Mouse (Mus musculus) neural tube, embryonic 14.5 days (tissue): ENCODE results near the gene Tmf1. TPM values are rescaled to one million over a fixed set of nuclear protein-coding genes. Genes with fewer than 3 reads are reported as not detected.
A peak's percentile ranks its signal among the peaks of the same experiment; 100 is the strongest.

Experiments
- ATAC-seq: fragments of 200-750 bp; cut with Nextera tagmentation; 2 replicates; pipeline ENCODE4 v1.8.0; 2017; ENCODE audit warnings: low read depth, mild to moderate bottlenecking, moderate TSS enrichment, moderate library complexity
- H3K27ac ChIP-seq: fragments of 300-500 bp; sonication (generic); 2 replicates; pipeline ENCODE4 v1.5.1; 2014; ENCODE audit warnings: low read depth, mild to moderate bottlenecking, control low read depth, low read length, moderate library complexity, mixed read lengths
- H3K27me3 ChIP-seq: fragments of 300-500 bp; sonication (generic); 2 replicates; pipeline ENCODE4 v1.6.1; 2014; ENCODE audit warnings: low read length; ENCODE audit not compliant: control insufficient read depth, insufficient read depth
- H3K36me3 ChIP-seq: fragments of 300-500 bp; sonication (generic); 2 replicates; pipeline ENCODE4 v1.6.1; 2014; ENCODE audit warnings: low read length, mixed read lengths; ENCODE audit not compliant: control insufficient read depth, insufficient read depth
- H3K4me1 ChIP-seq: fragments of 300-500 bp; sonication (generic); 2 replicates; pipeline ENCODE4 v1.6.1; 2014; ENCODE audit warnings: low read length; ENCODE audit not compliant: control insufficient read depth, insufficient read depth
- H3K4me2 ChIP-seq: fragments of 300-500 bp; sonication (generic); 2 replicates; pipeline ENCODE4 v1.6.1; 2014; ENCODE audit warnings: mild to moderate bottlenecking, low read depth, low read length, control low read depth
- H3K4me3 ChIP-seq: fragments of 300-500 bp; sonication (generic); 2 replicates; pipeline ENCODE4 v1.5.1; 2014; ENCODE audit warnings: low read depth, low read length, control low read depth, mixed read lengths
- H3K9ac ChIP-seq: fragments of 300-500 bp; sonication (generic); replicated peaks from 2 replicates; pipeline ENCODE4 v1.6.1; 2014; ENCODE audit warnings: low read depth, mild to moderate bottlenecking, control low read depth, low read length, mixed read lengths
- H3K9me3 ChIP-seq: fragments of 300-500 bp; sonication (generic); 2 replicates; pipeline ENCODE4 v1.6.1; 2016; ENCODE audit warnings: low read length; ENCODE audit not compliant: control insufficient read depth
- WGBS: fragments of 180-500 bp; shearing (Covaris S2); extraction: QIAGEN DNeasy Blood & Tissue Kit; methylation state at CpG from one replicate; pipeline ENCODE4 v1.1.7; 2014; 5-methylcytosine and 5-hydroxymethylcytosine counted together
- polyA plus RNA-seq: library from polyadenylated mRNA; unstranded; fragments of >200 nt; fragmentation: Nextera tagmentation; extraction: Ambion mirVana; gene quantifications from 2 replicates; pipeline ENCODE4 v1.2.1, GENCODE M21; 2014

Tmf1 gene
- polyA plus RNA-seq, 1 experiment from 2014 or later: 40.4 TPM

DNA sequence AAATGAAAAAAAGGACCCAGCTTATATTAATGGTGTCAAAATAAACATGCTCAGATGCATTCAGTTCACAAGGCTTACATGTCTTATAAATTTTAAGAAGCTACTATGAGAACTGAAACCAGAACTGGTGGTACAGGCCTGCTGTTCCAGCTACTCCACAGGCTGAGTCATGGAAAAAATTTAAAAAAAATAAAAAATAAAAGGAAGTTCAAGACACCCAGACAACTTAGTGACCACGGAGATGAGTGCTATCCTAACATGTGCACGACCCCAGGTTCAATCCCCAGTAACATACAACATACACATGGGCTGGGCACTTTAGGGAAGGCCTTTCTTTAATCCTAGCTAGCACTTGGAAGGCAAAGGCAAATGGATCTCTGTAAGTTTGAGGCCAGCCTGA lies 29.2 kb downstream of the Tmf1 start:
- Histone ChIP-seq H3K27me3 (no peaks in the 10 kb centered on the region), H3K27ac (no peak overlapping the region), H3K4me1 (peaks cover 5% of the 10 kb centered on the region; the same call in 1 of the 2 replicates), H3K4me2 (no peak overlapping the region), H3K9ac (no peak overlapping the region), H3K9me3 (no peaks in the 10 kb centered on the region), H3K36me3 (no peaks in the 10 kb centered on the region), H3K4me3 (no peak overlapping the region)
- no peak for ATAC-seq
- 91% methylated on average over 2 of the region's 2 CpGs for WGBS

DNA sequence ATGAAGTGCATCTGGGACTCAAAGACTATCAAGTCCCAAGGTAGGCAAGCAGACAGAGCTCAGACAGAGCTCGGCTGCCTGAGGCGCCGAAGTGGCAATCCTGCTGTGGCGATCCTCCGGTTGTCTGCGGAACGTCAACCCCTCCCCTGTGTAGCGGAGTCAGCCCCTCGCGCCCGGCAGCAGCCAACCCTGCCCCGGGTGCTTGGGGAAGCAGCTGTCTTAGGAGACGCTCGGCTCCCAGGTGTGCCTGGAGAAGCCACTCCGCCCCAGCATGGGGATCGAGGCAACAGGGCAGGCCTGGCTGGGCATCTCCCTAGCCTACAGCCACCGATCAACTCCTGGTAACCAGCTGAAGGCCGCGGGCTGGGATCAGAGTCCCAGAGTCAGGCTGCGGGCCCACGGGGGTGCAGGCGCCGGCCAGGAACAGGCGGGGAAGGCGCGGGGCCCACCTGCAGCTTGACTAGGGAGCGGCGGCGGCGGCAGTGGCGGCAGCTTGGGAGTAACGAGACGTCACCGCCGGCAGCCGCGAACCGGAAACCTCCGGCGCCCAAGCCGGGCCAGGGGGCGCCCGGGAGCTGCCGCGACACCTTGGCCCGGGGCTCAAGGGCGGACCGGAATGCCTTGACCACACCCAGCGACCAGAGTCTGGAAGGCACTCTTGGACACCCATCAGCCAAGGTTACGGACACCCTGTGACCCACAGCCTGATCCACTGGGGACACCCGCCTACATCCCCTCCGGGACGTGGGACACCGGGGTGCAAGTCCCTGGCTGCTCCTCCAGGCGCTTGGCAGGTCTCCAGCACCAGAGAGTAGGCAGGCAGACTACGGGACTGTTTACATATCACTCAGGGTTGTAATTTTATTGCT lies 30.3 kb downstream of the Tmf1 start, which contains the start of gene Eogt:
Gene Eogt (minus strand): TSS at position 800 of the 869 bp plus-strand sequence.
- H3K4me1 ChIP-seq: peaks cover 5% of the 10 kb centered on the region; the same call in 1 of the 2 replicates
- no peaks in the 10 kb centered on the region for H3K9me3 ChIP-seq
- no peaks in the 10 kb centered on the region for H3K27me3 ChIP-seq
- H3K9ac ChIP-seq: peak within 1 kb of the TSS; percentile 89
- no peaks in the 10 kb centered on the region for H3K36me3 ChIP-seq
- H3K4me2 ChIP-seq: peak within 1 kb of the TSS; percentile 98
- under 1% methylated on average over 56 of the region's 56 CpGs for WGBS
- ATAC-seq: peak; percentile 80
- H3K27ac ChIP-seq: peak within 1 kb of the TSS; percentile 86
- peak within 1 kb of the TSS; percentile 56 for H3K4me3 ChIP-seq

DNA sequence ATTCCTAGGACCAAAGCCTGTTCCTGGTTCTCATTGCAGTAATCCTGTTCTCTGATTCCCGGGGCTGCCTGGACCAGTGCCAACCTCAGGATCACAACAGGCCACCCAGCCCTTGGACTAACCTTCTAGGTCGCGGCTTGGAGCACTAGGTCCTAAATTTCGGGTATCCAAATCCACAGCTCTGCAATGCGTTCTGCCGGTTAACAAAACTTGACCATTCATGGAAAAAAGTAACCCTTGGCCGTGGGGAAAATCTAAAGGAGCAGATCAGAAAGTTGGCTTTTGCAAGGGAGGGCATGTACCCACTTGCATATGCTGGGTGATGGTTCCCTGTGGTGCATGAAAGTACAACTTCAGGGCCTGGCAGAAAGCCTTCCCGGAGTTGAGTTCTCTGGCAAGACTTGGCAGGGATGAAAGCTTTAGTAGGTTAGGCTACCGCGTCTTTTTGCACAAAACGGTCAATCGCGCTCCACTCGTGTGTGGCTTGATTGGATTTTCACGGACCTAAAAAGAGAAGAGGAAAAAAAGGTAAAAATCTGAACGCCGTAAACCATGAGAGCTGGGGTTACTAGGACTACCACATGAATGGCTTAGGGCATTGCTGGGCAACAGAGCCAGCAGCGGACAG lies 31.1 kb downstream of the Tmf1 start:
- Histone ChIP-seq H3K27me3 (no peaks in the 10 kb centered on the region), H3K27ac (peak overlapping the region; percentile 86), H3K4me3 (peak overlapping the region; percentile 56), H3K36me3 (no peaks in the 10 kb centered on the region), H3K4me1 (peaks cover 5% of the 10 kb centered on the region; the same call in 1 of the 2 replicates), H3K9me3 (no peaks in the 10 kb centered on the region), H3K9ac (peak overlapping the region; percentile 89), H3K4me2 (peak overlapping the region; percentile 98)
- WGBS: 17% methylated on average over 18 of the region's 18 CpGs
- ATAC-seq: peak; percentile 56

DNA sequence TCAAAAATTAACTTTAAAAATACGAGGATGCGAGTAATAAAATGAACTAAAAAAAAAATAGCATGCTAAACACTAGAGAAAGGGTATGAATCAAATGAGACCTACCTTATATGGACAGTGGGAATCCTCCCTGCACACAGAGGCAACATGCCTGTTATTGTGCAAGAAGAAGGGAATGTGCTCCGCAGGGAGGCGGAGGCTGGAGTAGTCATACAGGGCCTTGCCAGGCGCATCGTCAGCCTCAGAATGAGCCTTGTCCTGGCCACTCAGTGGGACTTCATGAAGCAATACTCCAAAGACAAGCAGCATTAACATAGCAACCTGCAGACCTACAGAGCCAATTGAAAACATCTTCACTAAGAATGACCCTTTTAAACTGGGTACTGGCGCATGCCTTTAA lies 33.8 kb downstream of the Tmf1 start:
- no peak overlapping the region for H3K27ac ChIP-seq
- H3K4me3 ChIP-seq: no peak overlapping the region
- H3K9ac ChIP-seq: no peak overlapping the region
- H3K9me3 ChIP-seq: no peaks in the 10 kb centered on the region
- H3K27me3 ChIP-seq: no peaks in the 10 kb centered on the region
- no peak overlapping the region for H3K4me2 ChIP-seq
- 85% methylated on average over 7 of the region's 7 CpGs for WGBS
- H3K36me3 ChIP-seq: no peaks in the 10 kb centered on the region
- H3K4me1 ChIP-seq: peaks cover 5% of the 10 kb centered on the region; the same call in 1 of the 2 replicates
- no peak for ATAC-seq

DNA sequence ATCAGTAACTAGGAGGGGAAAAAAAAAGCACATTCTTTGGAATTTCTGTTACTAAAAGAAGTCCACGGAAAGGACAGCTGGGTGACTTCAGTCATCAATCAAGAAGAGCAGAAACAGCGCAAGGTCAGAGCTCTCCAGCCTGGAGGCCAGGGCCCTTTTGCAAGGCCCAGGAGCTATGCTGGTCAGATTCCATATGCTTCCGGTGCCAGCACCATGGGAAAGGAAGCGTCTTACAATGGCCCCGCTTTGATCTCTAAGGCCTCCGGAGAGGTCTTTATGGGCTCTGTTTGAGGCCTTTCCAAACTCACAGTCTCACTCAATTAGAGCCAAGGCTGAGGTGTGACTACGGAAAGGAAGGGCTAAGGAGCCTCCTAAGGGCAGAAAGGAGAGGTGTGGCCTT lies 34.6 kb downstream of the Tmf1 start:
- H3K4me1 ChIP-seq: peaks cover 5% of the 10 kb centered on the region; the same call in 1 of the 2 replicates
- no peaks in the 10 kb centered on the region for H3K36me3 ChIP-seq
- H3K27me3 ChIP-seq: no peaks in the 10 kb centered on the region
- no peak overlapping the region for H3K27ac ChIP-seq
- WGBS: 24% methylated on average over 7 of the region's 7 CpGs
- no peak for ATAC-seq
- no peak overlapping the region for H3K9ac ChIP-seq
- H3K9me3 ChIP-seq: no peaks in the 10 kb centered on the region
- no peak overlapping the region for H3K4me3 ChIP-seq
- H3K4me2 ChIP-seq: no peak overlapping the region

DNA sequence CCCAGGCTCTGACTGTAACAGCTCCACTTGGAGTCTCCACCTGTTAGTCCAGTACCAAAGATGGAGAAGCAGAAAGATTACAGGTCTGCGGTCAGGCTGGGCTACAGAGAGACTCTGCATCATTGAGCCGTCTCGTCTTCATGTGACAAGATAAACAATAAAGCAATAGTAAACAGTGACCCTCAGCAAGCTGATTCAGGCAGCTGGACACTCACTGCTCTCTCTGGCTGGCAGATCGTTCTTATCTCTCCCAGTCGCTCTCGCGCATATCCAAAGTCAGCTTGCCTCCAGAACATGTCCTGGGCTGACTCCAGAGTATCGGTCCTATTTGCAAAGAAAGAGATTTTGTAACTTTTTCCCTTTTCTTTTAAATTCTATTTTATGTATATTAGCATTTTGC lies 36.3 kb downstream of the Tmf1 start:
- Histone ChIP-seq H3K27ac (no peak overlapping the region), H3K9ac (no peak overlapping the region), H3K9me3 (no peaks in the 10 kb centered on the region), H3K36me3 (no peaks in the 10 kb centered on the region), H3K27me3 (no peaks in the 10 kb centered on the region), H3K4me1 (no peaks in the 10 kb centered on the region), H3K4me2 (no peak overlapping the region), H3K4me3 (no peak overlapping the region)
- no peak for ATAC-seq
- WGBS: 88% methylated on average over 8 of the region's 8 CpGs

DNA sequence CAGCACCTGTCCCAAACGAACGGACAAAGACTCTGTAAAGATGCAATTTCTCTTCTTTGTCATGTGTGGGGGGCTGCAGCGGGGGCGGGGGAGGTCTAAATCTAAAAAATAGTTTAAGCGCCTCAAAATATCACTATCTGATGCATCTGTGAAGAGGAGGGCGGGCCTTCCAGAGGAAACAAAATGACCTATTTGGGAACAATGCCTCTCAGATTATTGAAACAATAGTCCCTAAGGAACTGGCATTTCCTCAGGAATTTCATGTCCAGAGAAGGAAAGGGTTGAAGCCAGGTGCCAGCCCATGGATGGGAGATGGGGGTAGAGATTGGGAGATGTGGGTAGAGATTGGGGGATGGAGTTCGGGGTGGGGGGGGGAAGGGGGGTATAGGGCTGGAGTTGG lies 37.1 kb downstream of the Tmf1 start:
- Histone ChIP-seq H3K4me1 (no peaks in the 10 kb centered on the region), H3K9ac (no peak overlapping the region), H3K4me3 (no peak overlapping the region), H3K27ac (no peak overlapping the region), H3K9me3 (no peaks in the 10 kb centered on the region), H3K27me3 (no peaks in the 10 kb centered on the region), H3K4me2 (no peak overlapping the region), H3K36me3 (no peaks in the 10 kb centered on the region)
- WGBS: 79% methylated on average over 7 of the region's 7 CpGs
- no peak for ATAC-seq

DNA sequence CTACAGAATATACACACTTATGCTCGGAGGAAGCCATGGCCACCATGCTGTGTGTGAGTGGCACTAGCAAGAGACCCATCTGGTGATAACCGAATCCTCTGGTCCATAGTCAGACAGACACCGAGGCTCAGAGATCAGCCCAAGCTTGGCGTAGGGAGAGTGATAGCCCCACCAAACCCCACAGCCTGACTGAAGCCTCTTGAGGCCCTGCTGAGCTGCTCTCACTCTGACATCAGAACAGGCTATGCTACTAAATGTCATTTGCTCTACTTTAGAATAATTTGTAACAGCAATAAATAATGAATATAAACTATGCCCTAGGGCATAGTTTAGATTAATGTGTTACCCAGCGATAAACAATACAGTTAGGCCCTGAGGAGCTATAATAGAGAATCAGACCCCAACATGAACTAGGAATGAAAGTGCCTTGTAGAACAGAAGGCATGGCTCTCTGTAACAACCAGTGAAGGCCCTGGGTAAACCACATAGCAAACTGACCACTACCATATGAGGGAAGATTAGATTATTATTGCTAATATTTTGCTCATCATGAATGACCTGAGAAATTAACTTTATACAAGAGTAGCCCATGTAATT lies 46.1 kb downstream of the Tmf1 start:
- Histone ChIP-seq H3K27me3 (no peaks in the 10 kb centered on the region), H3K4me3 (no peak overlapping the region), H3K4me1 (no peaks in the 10 kb centered on the region), H3K4me2 (no peak overlapping the region), H3K27ac (no peak overlapping the region), H3K36me3 (no peaks in the 10 kb centered on the region), H3K9me3 (no peaks in the 10 kb centered on the region), H3K9ac (no peak overlapping the region)
- WGBS: 44% methylated on average over 5 of the region's 5 CpGs
- peak; percentile 76; the same call in 1 of the 2 replicates for ATAC-seq

DNA sequence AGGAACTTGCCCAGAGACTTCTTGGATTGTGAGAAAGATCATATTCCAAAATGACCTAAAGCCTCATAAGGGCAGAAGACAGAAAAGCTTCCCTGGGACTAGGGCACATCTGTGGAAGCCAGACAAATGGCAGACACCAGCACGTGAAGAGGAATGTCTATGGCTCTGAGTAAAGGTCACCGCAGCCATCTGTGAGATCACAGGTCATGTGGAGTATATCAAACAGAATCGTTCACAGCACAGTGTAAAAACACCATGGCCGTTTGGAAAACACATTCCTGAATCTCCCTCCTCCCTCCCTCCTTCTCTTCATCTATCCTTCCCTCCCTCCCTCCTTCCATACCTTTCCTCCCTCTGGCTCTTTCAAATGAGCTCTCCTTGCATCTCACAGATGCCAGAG lies 47.1 kb downstream of the Tmf1 start:
- Histone ChIP-seq H3K27me3 (no peaks in the 10 kb centered on the region), H3K27ac (no peak overlapping the region), H3K9ac (no peak overlapping the region), H3K4me2 (no peak overlapping the region), H3K4me1 (no peaks in the 10 kb centered on the region), H3K36me3 (no peaks in the 10 kb centered on the region), H3K9me3 (no peaks in the 10 kb centered on the region), H3K4me3 (no peak overlapping the region)
- no peak for ATAC-seq
- WGBS: 57% methylated on average over 4 of the region's 4 CpGs
